Mouse (Mus musculus) frontal cortex, postnatal 14 days (tissue): ENCODE results near the gene Hint2.

ENCODE experiments used
- DNase-seq, 2 experiments: peaks; one replicate each; pipeline ENCODE4 v3.0.0; 2022; ENCODE audit warnings: low spot score in 2 of 2

Gene Hint2

GRCm38 (mm10) chr4:43604751-43605685 is 51.2 kb downstream of the Hint2 start:
- DNase-seq = no peak
